Mouse (Mus musculus) olfactory bulb, adult 2 months (tissue): ENCODE measurements at regions not wholly inside any gene's neighbourhood (a gene's known extent, or its start where the extent isn't known, plus 50 kb on each side); places are given as distances from the start of the nearest gene placed in this dataset.

Source experiments
- H3K27ac ChIP-seq: fragments of 200-500 bp; 2 replicates; pipeline ENCODE4 v1.5.1; 2012; ENCODE audit warnings: low read depth, low read length; ENCODE audit not compliant: insufficient read depth
- H3K4me1 ChIP-seq: fragments of 200-500 bp; 2 replicates; pipeline ENCODE4 v1.6.1; 2012; ENCODE audit warnings: low read length; ENCODE audit not compliant: control insufficient read depth, insufficient read depth
- H3K4me3 ChIP-seq: fragments of 200-500 bp; 2 replicates; pipeline ENCODE4 v1.5.1; 2012; ENCODE audit warnings: mild to moderate bottlenecking, low read depth, low read length, moderate library complexity; ENCODE audit not compliant: insufficient read depth
- CTCF ChIP-seq: fragments of 200-500 bp; IDR thresholded peaks from 2 replicates; pipeline ENCODE4 v1.5.1; 2012; ENCODE audit warnings: low read depth, mild to moderate bottlenecking, low read length, moderate library complexity; ENCODE audit not compliant: insufficient read depth
- POLR2A ChIP-seq: fragments of 200-500 bp; IDR thresholded peaks from 2 replicates; pipeline ENCODE4 v1.6.1; 2012; ENCODE audit warnings: mild to moderate bottlenecking, low read depth, low read length, moderate library complexity; ENCODE audit not compliant: insufficient read depth
- WGBS: fragments of 180-500 bp; shearing (Covaris S2); methylation state at CpG from one replicate; pipeline ENCODE4 v1.1.7; 2018; 5-methylcytosine and 5-hydroxymethylcytosine counted together

- peaks cover 6% of the 10 kb centered on the region; the same call in 1 of the 2 replicates for H3K4me1 ChIP-seq
- H3K27ac ChIP-seq: no peak overlapping the region
- no peak overlapping the region for H3K4me3 ChIP-seq
- 33% methylated on average over 16 of the region's 16 CpGs for WGBS
- TF ChIP-seq POLR2A (no peak), CTCF (no peak)
These were observed 87.2 kb upstream of the Tspan5 start for GRCm38 (mm10) chr3:138654610-138655371.

GRCm38 (mm10) chr3:138655479-138655878, 86.5 kb upstream of the Tspan5 start:
- no peak for TF ChIP-seq POLR2A
- no peak for TF ChIP-seq CTCF
- Histone ChIP-seq H3K4me1 (peaks cover 6% of the 10 kb centered on the region; the same call in 1 of the 2 replicates), H3K27ac (no peak overlapping the region), H3K4me3 (no peak overlapping the region)
- WGBS: 35% methylated on average over 3 of the region's 3 CpGs

GRCm38 (mm10) chr3:138662625-138663024, 79.4 kb upstream of the Tspan5 start:
- TF ChIP-seq POLR2A (no peak), CTCF (no peak)
- Histone ChIP-seq H3K4me3 (no peak overlapping the region), H3K4me1 (no peaks in the 10 kb centered on the region), H3K27ac (no peak overlapping the region)
- WGBS: 98% methylated on average over 2 of the region's 2 CpGs

GRCm38 (mm10) chr3:138668394-138669092, 73.5 kb upstream of the Tspan5 start:
- TF ChIP-seq POLR2A: no peak
- no peak for TF ChIP-seq CTCF
- 78% methylated on average over 14 of the region's 14 CpGs for WGBS
- H3K4me3 ChIP-seq: no peak overlapping the region
- H3K27ac ChIP-seq: no peak overlapping the region
- H3K4me1 ChIP-seq: no peaks in the 10 kb centered on the region

- Histone ChIP-seq H3K4me3 (no peak overlapping the region), H3K4me1 (peaks cover 5% of the 10 kb centered on the region; the same call in 1 of the 2 replicates), H3K27ac (no peak overlapping the region)
- WGBS: 83% methylated on average over 2 of the region's 2 CpGs
- TF ChIP-seq POLR2A (no peak), CTCF (no peak)
These were observed 66.1 kb upstream of the Tspan5 start for GRCm38 (mm10) chr3:138675881-138676280.

DNA sequence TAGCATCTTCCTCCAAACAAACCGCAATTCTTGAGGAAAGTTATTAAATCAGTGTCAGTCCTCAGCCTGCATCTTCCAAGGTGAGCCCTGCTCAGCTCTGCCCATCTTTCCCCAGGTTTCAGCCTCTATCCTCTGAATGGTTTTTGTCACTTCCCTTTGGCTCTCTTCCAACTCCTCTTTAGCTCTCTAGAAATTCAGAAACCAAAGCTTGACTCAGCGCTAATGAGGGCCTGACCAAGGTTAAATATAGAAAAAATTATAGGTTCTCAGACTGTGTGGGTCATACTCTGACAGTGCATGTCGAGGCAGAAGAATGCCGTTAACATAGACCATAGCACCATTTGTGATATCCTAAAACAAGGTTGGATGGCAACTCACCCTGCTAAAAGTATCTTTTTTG, 63.6 kb upstream of the Tspan5 start:
- Histone ChIP-seq H3K27ac (peak overlapping the region; percentile 30; the same call in 1 of the 2 replicates), H3K4me3 (no peak overlapping the region), H3K4me1 (peaks cover 5% of the 10 kb centered on the region; the same call in 1 of the 2 replicates)
- 22% methylated on average over 4 of the region's 4 CpGs for WGBS
- TF ChIP-seq POLR2A (no peak), CTCF (no peak)

GRCm38 (mm10) chr3:138686636-138687230, 55.3 kb upstream of the Tspan5 start:
- H3K4me3 ChIP-seq: no peak overlapping the region
- no peak for TF ChIP-seq CTCF
- TF ChIP-seq POLR2A: no peak
- 22% methylated on average over 11 of the region's 11 CpGs for WGBS
- H3K4me1 ChIP-seq: peaks cover 7% of the 10 kb centered on the region; the same call in 1 of the 2 replicates
- H3K27ac ChIP-seq: peak overlapping the region; percentile 55

DNA sequence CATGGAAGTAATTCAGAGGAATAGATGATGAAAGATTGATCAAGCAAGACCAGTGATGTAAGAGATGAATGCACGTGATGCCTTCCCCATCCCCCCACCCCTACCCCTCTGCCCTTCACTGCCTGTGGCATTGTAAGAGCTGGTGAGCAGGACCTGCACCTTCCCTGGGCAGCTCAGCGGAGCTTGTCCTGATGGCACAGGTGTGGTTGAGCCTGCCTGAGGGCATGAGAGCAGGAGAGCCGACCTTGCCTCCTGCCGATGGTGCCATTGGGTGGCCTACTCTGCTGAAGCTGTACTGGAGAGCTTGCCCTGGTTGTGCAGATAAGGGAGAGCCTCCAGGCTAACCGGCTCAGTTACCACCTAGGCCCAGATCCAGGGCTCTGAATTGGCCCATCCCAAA, 53.4 kb upstream of the Tspan5 start:
- TF ChIP-seq POLR2A (no peak), CTCF (no peak)
- peaks cover 7% of the 10 kb centered on the region; the same call in 1 of the 2 replicates for H3K4me1 ChIP-seq
- H3K4me3 ChIP-seq: no peak overlapping the region
- WGBS: 95% methylated on average over 5 of the region's 5 CpGs
- no peak overlapping the region for H3K27ac ChIP-seq
